Mouse (Mus musculus) kidney, postnatal 0 days (tissue): Measurements from ENCODE around the gene Zfp568. TPM values are rescaled to one million over a fixed set of nuclear protein-coding genes. Genes with fewer than 3 reads are reported as not detected.

Experiments used
- ATAC-seq: fragments of 200-750 bp; cut with Nextera tagmentation; replicated peaks from 2 replicates; pipeline ENCODE4 v1.8.0; 2017; ENCODE audit warnings: low read depth, moderate number of reproducible peaks, moderate TSS enrichment, moderate library complexity; ENCODE audit not compliant: low FRiP score
- DNase-seq: peaks from one replicate; pipeline ENCODE4 v3.0.0-alpha.2; 2016; ENCODE audit warnings: low spot score
- H3K27ac ChIP-seq: fragments of 300-500 bp; sonication (generic); 2 replicates; pipeline ENCODE4 v1.5.1; 2014; ENCODE audit warnings: mild to moderate bottlenecking
- H3K27me3 ChIP-seq: fragments of 300-500 bp; sonication (generic); 2 replicates; pipeline ENCODE4 v1.6.1; 2014; ENCODE audit warnings: low read length, mixed read lengths; ENCODE audit not compliant: insufficient read depth
- H3K36me3 ChIP-seq: fragments of 300-500 bp; sonication (generic); 2 replicates; pipeline ENCODE4 v1.6.1; 2014; ENCODE audit warnings: low read length, mixed read lengths; ENCODE audit not compliant: insufficient read depth
- H3K4me1 ChIP-seq: fragments of 300-500 bp; sonication (generic); replicated peaks from 2 replicates; pipeline ENCODE4 v1.6.1; 2014; ENCODE audit warnings: antibody characterized with exemption, low read length, mixed read lengths; ENCODE audit not compliant: insufficient read depth
- H3K4me2 ChIP-seq: fragments of 300-500 bp; sonication (generic); 2 replicates; pipeline ENCODE4 v1.6.1; 2014; ENCODE audit warnings: mild to moderate bottlenecking, low read length, moderate library complexity, mixed read lengths
- H3K4me3 ChIP-seq: fragments of 300-500 bp; sonication (generic); replicated peaks from 2 replicates; pipeline ENCODE4 v1.5.1; 2014; ENCODE audit warnings: low read depth, low read length
- H3K9ac ChIP-seq: fragments of 300-500 bp; sonication (generic); 2 replicates; pipeline ENCODE4 v1.6.1; 2014; ENCODE audit warnings: low read depth, low read length
- H3K9me3 ChIP-seq: fragments of 300-500 bp; sonication (generic); replicated peaks from 2 replicates; pipeline ENCODE4 v1.6.1; 2016; ENCODE audit warnings: low read length, inconsistent platforms, mixed read lengths
- CTCF ChIP-seq: IDR thresholded peaks from 2 replicates; pipeline ENCODE4 v1.5.1; 2016; ENCODE audit warnings: antibody characterized with exemption, low read depth, mild to moderate bottlenecking, moderate library complexity
- WGBS: fragments of 180-500 bp; shearing (Covaris S2); extraction: QIAGEN DNeasy Blood & Tissue Kit; methylation state at CpG from one replicate; pipeline ENCODE4 v1.1.7; 2014; 5-methylcytosine and 5-hydroxymethylcytosine counted together
- polyA plus RNA-seq: library from polyadenylated mRNA; unstranded; fragments of >200 nt; fragmentation: Nextera tagmentation; extraction: Ambion mirVana; gene quantifications from 2 replicates; pipeline ENCODE4 v1.2.1, GENCODE M21; 2015

The Zfp568 gene
- polyA plus RNA-seq, 1 experiment from 2014 or later: 6.4 TPM

DNA sequence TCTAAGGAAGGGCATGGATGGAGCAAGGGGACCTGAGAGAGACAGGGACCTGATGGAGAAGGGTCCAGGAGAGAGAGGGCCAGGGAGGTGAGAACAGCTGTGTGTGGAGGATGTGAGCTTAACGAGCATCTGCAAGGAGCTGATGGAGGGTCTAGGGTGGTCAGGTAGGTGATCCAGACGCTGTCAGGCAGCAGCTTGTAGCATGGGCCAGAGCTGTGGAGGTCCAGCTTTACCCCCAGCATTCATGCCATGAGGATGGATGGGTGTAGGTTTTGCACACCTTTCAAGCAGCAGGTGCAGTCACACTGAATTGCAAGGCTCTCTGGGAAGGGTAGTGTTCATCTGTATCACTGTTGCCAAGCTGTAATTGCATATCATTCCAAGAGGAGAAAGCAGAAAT, 35.8 kb downstream of the Zfp568 start:
- ATAC-seq: no peak
- no peak for TF ChIP-seq CTCF
- Histone ChIP-seq H3K9ac (no peak overlapping the region), H3K27ac (no peak overlapping the region), H3K4me3 (no peak overlapping the region), H3K4me2 (no peak overlapping the region), H3K9me3 (no peaks in the 10 kb centered on the region), H3K27me3 (no peaks in the 10 kb centered on the region), H3K36me3 (peaks cover 68% of the 10 kb centered on the region), H3K4me1 (no peaks in the 10 kb centered on the region)
- DNase-seq: no peak
- 86% methylated on average over 2 of the region's 2 CpGs for WGBS

DNA sequence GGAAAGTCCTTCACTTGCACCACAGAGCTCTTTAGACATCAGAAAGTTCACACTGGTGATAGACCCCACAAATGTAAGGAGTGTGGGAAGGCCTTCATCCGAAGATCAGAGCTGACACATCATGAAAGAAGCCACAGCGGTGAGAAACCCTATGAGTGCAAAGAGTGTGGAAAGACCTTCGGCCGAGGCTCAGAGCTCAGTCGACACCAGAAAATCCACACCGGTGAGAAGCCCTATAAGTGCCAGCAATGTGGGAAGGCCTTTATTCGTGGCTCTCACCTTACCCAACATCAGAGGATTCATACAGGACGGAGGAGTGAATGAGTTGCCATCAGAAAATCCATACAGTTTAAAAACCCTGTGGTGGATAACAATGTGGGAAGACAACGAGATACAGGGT, 39.6 kb downstream of the Zfp568 start:
- WGBS: 95% methylated on average over 9 of the region's 9 CpGs

DNA sequence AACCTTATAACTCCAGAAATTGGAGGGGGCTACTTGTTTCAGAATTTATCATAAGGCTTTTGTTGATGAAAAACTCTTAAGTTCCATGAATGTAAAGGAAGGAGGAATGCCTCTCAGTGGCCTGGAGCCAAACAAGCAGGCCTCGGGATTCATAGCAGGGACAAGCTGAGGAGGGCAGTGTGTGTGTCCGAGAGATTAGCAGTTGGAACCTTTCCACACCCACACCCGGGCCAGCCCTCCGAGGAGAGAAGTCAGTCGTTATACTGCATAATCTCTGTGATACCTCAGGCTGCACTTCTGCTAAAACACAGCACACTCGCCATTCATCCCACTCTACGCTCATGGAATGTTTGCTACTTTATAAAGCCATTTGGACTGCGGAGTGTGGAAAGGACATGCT, 40.0 kb downstream of the Zfp568 start:
- Histone ChIP-seq H3K36me3 (peaks cover 50% of the 10 kb centered on the region), H3K27me3 (no peaks in the 10 kb centered on the region), H3K9ac (no peak overlapping the region), H3K4me1 (no peaks in the 10 kb centered on the region), H3K4me2 (no peak overlapping the region), H3K9me3 (no peaks in the 10 kb centered on the region), H3K27ac (no peak overlapping the region), H3K4me3 (no peak overlapping the region)
- no peak for TF ChIP-seq CTCF
- no peak for ATAC-seq
- no peak for DNase-seq
- 84% methylated on average over 8 of the region's 8 CpGs for WGBS

More for the DNA sequence above, 39.6 kb downstream of the Zfp568 start:
- Histone ChIP-seq H3K9ac (no peak overlapping the region), H3K4me3 (no peak overlapping the region), H3K9me3 (no peaks in the 10 kb centered on the region), H3K4me1 (no peaks in the 10 kb centered on the region), H3K27me3 (no peaks in the 10 kb centered on the region), H3K36me3 (peaks cover 55% of the 10 kb centered on the region), H3K27ac (no peak overlapping the region), H3K4me2 (no peak overlapping the region)
- ATAC-seq (no peak), DNase-seq (no peak)
- TF ChIP-seq CTCF: no peak

DNA sequence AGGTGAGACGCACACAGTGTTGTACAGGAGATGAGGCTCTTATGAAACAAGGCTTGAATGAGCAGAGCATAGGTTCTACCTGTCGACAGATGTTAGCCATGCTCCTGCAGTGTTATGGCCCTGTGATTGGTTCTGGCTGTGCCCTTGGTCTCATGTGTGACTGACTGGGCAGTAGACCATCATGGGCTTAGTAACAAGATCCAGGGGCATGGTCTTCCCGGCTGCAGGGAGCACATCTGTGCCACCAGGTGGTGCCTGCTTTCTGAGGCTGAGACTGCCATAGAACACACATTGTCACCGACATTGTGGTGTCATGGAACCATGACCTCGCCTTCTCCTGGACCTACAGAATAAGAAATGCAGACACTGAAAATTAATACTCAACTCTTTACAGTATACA, 41.6 kb downstream of the Zfp568 start:
- WGBS: 68% methylated on average over 5 of the region's 5 CpGs
- DNase-seq (peak; percentile 46), ATAC-seq (0 out of 2 replicates have a peak, but pooled peaks have one; percentile 25)
- Histone ChIP-seq H3K9ac (no peak overlapping the region), H3K36me3 (peaks cover 42% of the 10 kb centered on the region), H3K4me1 (no peaks in the 10 kb centered on the region), H3K4me2 (no peak overlapping the region), H3K27ac (no peak overlapping the region), H3K9me3 (no peaks in the 10 kb centered on the region), H3K27me3 (no peaks in the 10 kb centered on the region), H3K4me3 (no peak overlapping the region)
- peak; percentile 59 for TF ChIP-seq CTCF

DNA sequence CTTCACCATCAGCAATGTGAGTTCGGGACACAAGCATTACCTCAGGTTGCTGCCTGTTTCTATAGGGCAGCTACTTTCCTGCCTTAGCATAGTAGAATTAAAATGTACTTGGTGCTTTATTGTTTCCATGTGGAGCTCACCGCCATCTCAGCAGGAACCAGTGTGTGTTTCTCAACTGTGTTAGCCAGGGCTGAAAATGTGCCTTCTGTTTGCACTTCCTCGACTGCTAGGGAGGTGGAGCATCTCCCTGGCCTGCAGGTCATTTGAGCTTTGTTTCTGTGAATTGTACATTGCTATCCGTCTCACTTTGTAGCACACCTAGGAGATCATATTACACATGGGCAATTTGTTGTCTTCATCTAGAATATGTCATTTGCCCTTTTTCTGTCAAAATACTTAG, 43.6 kb downstream of the Zfp568 start:
- no peak overlapping the region for H3K9ac ChIP-seq
- no peak for ATAC-seq
- H3K4me3 ChIP-seq: no peak overlapping the region
- no peaks in the 10 kb centered on the region for H3K27me3 ChIP-seq
- no peak for DNase-seq
- no peak overlapping the region for H3K4me2 ChIP-seq
- H3K4me1 ChIP-seq: no peaks in the 10 kb centered on the region
- TF ChIP-seq CTCF: no peak
- H3K27ac ChIP-seq: no peak overlapping the region
- 61% methylated on average over 4 of the region's 4 CpGs for WGBS
- H3K9me3 ChIP-seq: no peaks in the 10 kb centered on the region
- peaks cover 32% of the 10 kb centered on the region for H3K36me3 ChIP-seq

DNA sequence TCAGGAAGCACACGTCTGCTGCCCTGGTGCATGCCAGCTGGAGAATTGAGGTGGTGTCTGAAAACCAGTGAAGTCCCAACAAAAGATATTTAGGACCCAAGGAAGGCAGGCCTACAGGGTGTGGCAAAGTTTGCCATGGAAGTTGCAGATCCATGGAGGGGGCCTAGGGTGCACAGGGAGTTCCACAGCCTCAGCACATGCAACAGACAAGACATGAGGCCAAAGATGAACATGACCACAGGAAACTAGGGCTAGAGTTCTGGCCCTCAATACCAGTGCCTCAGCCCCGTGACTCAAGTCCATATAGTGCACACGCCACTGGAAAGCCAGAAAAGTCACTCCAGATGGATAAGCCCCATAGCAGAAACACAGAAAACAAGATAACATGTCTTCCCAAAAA, 44.8 kb downstream of the Zfp568 start:
- 88% methylated on average over 3 of the region's 3 CpGs for WGBS
- H3K27me3 ChIP-seq: no peaks in the 10 kb centered on the region
- H3K4me3 ChIP-seq: no peak overlapping the region
- H3K27ac ChIP-seq: no peak overlapping the region
- TF ChIP-seq CTCF: no peak
- no peak for DNase-seq
- no peaks in the 10 kb centered on the region for H3K4me1 ChIP-seq
- ATAC-seq: no peak
- no peak overlapping the region for H3K9ac ChIP-seq
- H3K4me2 ChIP-seq: no peak overlapping the region
- peaks cover 20% of the 10 kb centered on the region; the same call in 1 of the 2 replicates for H3K36me3 ChIP-seq
- H3K9me3 ChIP-seq: no peaks in the 10 kb centered on the region

DNA sequence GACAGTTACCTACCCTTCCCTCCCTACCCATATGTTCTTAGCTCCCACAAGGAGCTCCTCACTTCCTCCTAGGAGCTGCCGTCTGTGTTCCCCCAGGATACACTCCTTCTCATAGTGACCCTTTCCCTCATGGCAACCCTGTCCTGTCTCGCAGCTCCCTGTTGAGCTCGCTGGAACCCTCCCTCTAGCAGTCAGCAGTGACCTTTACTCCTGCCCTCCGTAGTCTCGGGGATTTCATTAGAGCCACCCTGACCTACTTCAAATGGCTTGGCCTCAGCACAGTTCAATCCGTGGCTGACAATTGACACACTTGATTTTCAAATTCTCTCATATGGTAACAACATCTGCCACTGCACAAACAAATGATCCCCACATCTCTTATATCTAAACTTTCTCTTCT, 46.9 kb downstream of the Zfp568 start:
- TF ChIP-seq CTCF: no peak
- WGBS: 16% methylated on average over 6 of the region's 6 CpGs
- Histone ChIP-seq H3K36me3 (0 out of 2 replicates have a peak, but pooled peaks cover 7% of the 10 kb centered on the region), H3K4me3 (no peak overlapping the region), H3K4me2 (no peak overlapping the region), H3K9me3 (no peaks in the 10 kb centered on the region), H3K9ac (no peak overlapping the region), H3K27me3 (no peaks in the 10 kb centered on the region), H3K27ac (no peak overlapping the region), H3K4me1 (no peaks in the 10 kb centered on the region)
- no peak for DNase-seq
- no peak for ATAC-seq
